Mouse (Mus musculus) CH12.LX (cell line): Measurements from ENCODE around the gene Ush2a.

ENCODE experiments used
- CHD2 ChIP-seq: IDR thresholded peaks from 2 replicates; pipeline ENCODE4 v1.6.1; 2011; ENCODE audit warnings: low read length, improper control_type of control experiment
- CTCF ChIP-seq, 2 experiments: IDR thresholded peaks in 1 of 2; conservative IDR thresholded peaks in 1 of 2; 2 replicates each; pipeline ENCODE4 v1.5.1; 2011 to 2012; ENCODE audit warnings: low read depth in 2 of 2, low read length in 2 of 2, improper control_type of control experiment in 1 of 2, inconsistent platforms in 1 of 2, mild to moderate bottlenecking in 1 of 2, moderate library complexity in 1 of 2
- EP300 ChIP-seq: IDR thresholded peaks from 2 replicates; pipeline ENCODE4 v1.6.1; 2011; ENCODE audit warnings: low read length, improper control_type of control experiment
- ETS1 ChIP-seq: conservative IDR thresholded peaks from 2 replicates; pipeline ENCODE4 v1.6.1; 2012; ENCODE audit warnings: low read depth, mild to moderate bottlenecking, inconsistent platforms, low read length, improper control_type of control experiment, moderate library complexity
- HCFC1 ChIP-seq: IDR thresholded peaks from 2 replicates; pipeline ENCODE4 v1.6.1; 2012; ENCODE audit warnings: low read depth, mild to moderate bottlenecking, inconsistent platforms, low read length, improper control_type of control experiment
- MAX ChIP-seq: IDR thresholded peaks from 2 replicates; pipeline ENCODE4 v1.6.1; 2011; ENCODE audit warnings: low read length, improper control_type of control experiment
- MXI1 ChIP-seq: IDR thresholded peaks from 2 replicates; pipeline ENCODE4 v1.6.1; 2011; ENCODE audit warnings: mild to moderate bottlenecking, low read depth, low read length, improper control_type of control experiment
- NELFE ChIP-seq: IDR thresholded peaks from 2 replicates; pipeline ENCODE4 v1.6.1; 2011; ENCODE audit warnings: low read depth, low read length, improper control_type of control experiment
- POLR2A ChIP-seq: IDR thresholded peaks from 2 replicates; pipeline ENCODE4 v1.6.1; 2011; ENCODE audit warnings: low read depth, mild to moderate bottlenecking, improper control_type of control experiment, low read length
- RCOR1 ChIP-seq: conservative IDR thresholded peaks from 2 replicates; pipeline ENCODE4 v1.6.1; 2012; ENCODE audit warnings: low read depth, mild to moderate bottlenecking, inconsistent platforms, low read length, improper control_type of control experiment
- SIN3A ChIP-seq: IDR thresholded peaks from 2 replicates; pipeline ENCODE4 v1.6.1; 2012; ENCODE audit warnings: low read length, improper control_type of control experiment, inconsistent platforms
- ZC3H11A ChIP-seq: IDR thresholded peaks from 2 replicates; pipeline ENCODE4 v1.6.1; 2012; ENCODE audit warnings: low read depth, mild to moderate bottlenecking, inconsistent platforms, low read length, improper control_type of control experiment
- ZKSCAN1 ChIP-seq: IDR thresholded peaks from 2 replicates; pipeline ENCODE4 v1.6.1; 2012; ENCODE audit warnings: low read depth, inconsistent platforms, low read length, improper control_type of control experiment, borderline replicate concordance
- ZNF384 ChIP-seq: IDR thresholded peaks from 2 replicates; pipeline ENCODE4 v1.6.1; 2012; ENCODE audit warnings: low read depth, low read length, improper control_type of control experiment, inconsistent platforms

- TF ChIP-seq CTCF (conservative IDR thresholded peaks at IDR 0.05 in 1 of 2, IDR thresholded peaks at IDR 0.05 in 1 of 2; ENCODE audit: low read depth in 2 of 2, low read length in 2 of 2) = no peak
- no peak for TF ChIP-seq CHD2
- TF ChIP-seq MAX = no peak
- no peak for TF ChIP-seq SIN3A
- TF ChIP-seq EP300 = no peak
- no peak for TF ChIP-seq ZC3H11A
- no peak for TF ChIP-seq ZKSCAN1
- no peak for TF ChIP-seq ZNF384
- TF ChIP-seq RCOR1 = no peak
- TF ChIP-seq NELFE = no peak
- no peak for TF ChIP-seq MXI1
- TF ChIP-seq POLR2A = no peak
- no peak for TF ChIP-seq HCFC1
- no peak for TF ChIP-seq ETS1
Observed at GRCm38 (mm10) chr1:188504958-188505357, 243.1 kb downstream of the Ush2a start.
